Comparison of ENCODE assay signal across 28 mouse cellular contexts in the genomic region with DNA sequence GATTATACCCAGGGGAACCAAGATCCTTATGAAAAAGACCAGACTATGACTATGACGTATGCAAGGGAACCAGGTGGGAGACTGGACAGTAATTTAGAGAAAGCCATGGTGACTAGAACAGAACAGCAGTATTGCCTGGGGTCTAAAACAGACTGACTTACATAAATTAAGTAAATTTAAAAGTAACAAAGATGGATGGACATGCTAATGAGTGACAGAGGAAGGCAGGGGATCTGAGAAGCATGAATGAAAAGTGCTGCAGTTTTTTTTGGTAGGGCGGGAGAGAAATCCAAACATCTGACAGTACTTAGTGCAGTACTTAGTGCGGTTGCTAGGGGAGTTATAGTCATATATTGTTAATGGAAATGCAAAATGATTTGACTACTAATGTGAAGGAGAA.
"Had no signal": no experiment of that assay in that cellular context is flagged by ENCODE, and none has a peak within 500 bp of the region (broad histone marks: within the 10 kb centered on the region; RNA-seq: fewer than 3 reads in every experiment).

No protein-coding gene starts in this region.

- H3K9ac ChIP-seq: heart, embryonic 13.5 days; heart, embryonic 15.5 days; hindbrain, embryonic 12.5 days; hindbrain, embryonic 15.5 days; kidney, embryonic 15.5 days; limb, embryonic 12.5 days; liver, embryonic 13.5 days; liver, embryonic 15.5 days had no signal

- DNase-seq: gastrocnemius, adult 2 months; gastrocnemius, postnatal 10 days; gastrocnemius, postnatal 25 days; heart, adult 18-20 months; heart, postnatal 14 days; heart, postnatal 36 days; kidney, adult 11 months; kidney, adult 2 months; kidney, adult 9 months; kidney, postnatal 14 days; kidney, postnatal 36 days; layer of hippocampus, adult 9-11 months; layer of hippocampus, postnatal 36 days; liver; liver, embryonic 13.5 days had no signal

- H3K4me2 ChIP-seq: heart, embryonic 11.5 days; heart, embryonic 13.5 days; heart, embryonic 15.5 days; hindbrain, embryonic 12.5 days; hindbrain, embryonic 15.5 days; kidney, embryonic 15.5 days; limb, embryonic 12.5 days; liver, embryonic 11.5 days; liver, embryonic 13.5 days; liver, embryonic 15.5 days had no signal

- H3K9me3 ChIP-seq: heart, embryonic 13.5 days; heart, embryonic 15.5 days; hindbrain, embryonic 12.5 days; hindbrain, embryonic 15.5 days; kidney, embryonic 15.5 days; limb, embryonic 10.5 days; limb, embryonic 12.5 days; liver, embryonic 13.5 days; liver, embryonic 15.5 days had no signal

- H3K36me3 ChIP-seq: heart, embryonic 13.5 days; heart, embryonic 15.5 days; hindbrain, embryonic 12.5 days; hindbrain, embryonic 15.5 days; kidney, embryonic 15.5 days; limb, embryonic 10.5 days; limb, embryonic 12.5 days; liver, embryonic 13.5 days; liver, embryonic 15.5 days had no signal

- H3K27me3 ChIP-seq: heart, embryonic 13.5 days; heart, embryonic 15.5 days; hindbrain, embryonic 12.5 days; hindbrain, embryonic 15.5 days; kidney, embryonic 15.5 days; limb, embryonic 12.5 days; liver, embryonic 13.5 days had no signal

- H3K27ac ChIP-seq: gastrocnemius, adult 2 months; heart, embryonic 13.5 days; heart, embryonic 15.5 days; hindbrain, embryonic 12.5 days; hindbrain, embryonic 15.5 days; hindbrain, postnatal 0 days; kidney, embryonic 15.5 days; kidney, postnatal 0 days; limb, embryonic 10.5 days; limb, embryonic 12.5 days; liver, embryonic 13.5 days; liver, embryonic 15.5 days had no signal

- ATAC-seq: hindbrain, postnatal 0 days; intestine, embryonic 16.5 days had no signal

- H3K4me3 ChIP-seq: gastrocnemius, adult 2 months; heart, embryonic 13.5 days; heart, embryonic 15.5 days; hindbrain, embryonic 12.5 days; hindbrain, embryonic 15.5 days; kidney, embryonic 15.5 days; limb, embryonic 10.5 days; limb, embryonic 12.5 days; liver, embryonic 13.5 days; liver, embryonic 15.5 days had no signal
